Mouse (Mus musculus) embryonic fibroblast, embryonic 13.5 days (primary cell): ENCODE measurements around the gene Hvcn1. TPM values are rescaled to one million over a fixed set of nuclear protein-coding genes. Genes with fewer than 3 reads are reported as not detected.

ENCODE experiments used
- H3K27ac ChIP-seq: 2 replicates; pipeline ENCODE4 v1.5.1; 2012; ENCODE audit warnings: low read length, control low read depth, inconsistent platforms; ENCODE audit not compliant: insufficient read depth
- H3K4me1 ChIP-seq: 2 replicates; pipeline ENCODE4 v1.6.1; 2011; ENCODE audit warnings: low read length; ENCODE audit not compliant: control insufficient read depth, insufficient read depth
- H3K4me3 ChIP-seq: 2 replicates; pipeline ENCODE4 v1.5.1; 2011; ENCODE audit warnings: mild to moderate bottlenecking, control low read depth, low read length; ENCODE audit not compliant: insufficient read depth
- CTCF ChIP-seq: IDR thresholded peaks from 2 replicates; pipeline ENCODE4 v1.5.1; 2011; ENCODE audit warnings: mild to moderate bottlenecking, control low read depth, low read length, moderate library complexity, borderline replicate concordance; ENCODE audit not compliant: insufficient read depth
- POLR2A ChIP-seq: IDR thresholded peaks from 2 replicates; pipeline ENCODE4 v1.6.1; 2011; ENCODE audit warnings: low read depth, mild to moderate bottlenecking, control low read depth, low read length, moderate library complexity
- polyA plus RNA-seq: library from polyadenylated mRNA; stranded (reverse); fragments of >200 nt; gene quantifications from 2 replicates; pipeline ENCODE4 v1.2.4, GENCODE M21; 2011; ENCODE audit warnings: low read depth; ENCODE audit not compliant: missing spikeins, insufficient read length

Hvcn1 gene
- polyA plus RNA-seq = 1.2 and 3.1 TPM in 2 replicates

DNA sequence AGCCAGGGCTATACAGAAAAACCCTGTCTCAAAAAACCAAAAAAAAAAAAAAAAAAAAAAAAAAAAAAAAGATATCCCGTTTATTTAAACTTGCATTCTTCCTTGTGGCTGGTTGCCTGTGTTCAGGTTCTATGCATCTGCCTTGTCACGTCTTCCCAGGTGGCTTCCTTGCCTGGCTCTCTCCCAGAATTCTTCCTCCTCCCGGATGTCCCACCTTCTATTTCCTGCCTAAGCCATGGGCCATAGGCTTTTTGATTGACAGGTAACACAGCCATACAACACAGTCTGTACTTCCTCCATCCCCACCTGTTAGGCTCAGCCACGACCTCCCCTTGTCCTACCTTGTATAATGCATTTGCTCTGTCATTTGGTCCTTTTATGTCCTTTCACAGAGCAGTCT is at the start of gene Hvcn1:
TSS of gene Hvcn1 (plus strand) at position 330 of the 400 bp plus-strand sequence.
- TF ChIP-seq CTCF (no peak), POLR2A (no peak)
- H3K4me3 ChIP-seq = no peak within 1 kb of the TSS
- no peak within 1 kb of the TSS for H3K27ac ChIP-seq
- no peaks in the 10 kb centered on the region for H3K4me1 ChIP-seq

DNA sequence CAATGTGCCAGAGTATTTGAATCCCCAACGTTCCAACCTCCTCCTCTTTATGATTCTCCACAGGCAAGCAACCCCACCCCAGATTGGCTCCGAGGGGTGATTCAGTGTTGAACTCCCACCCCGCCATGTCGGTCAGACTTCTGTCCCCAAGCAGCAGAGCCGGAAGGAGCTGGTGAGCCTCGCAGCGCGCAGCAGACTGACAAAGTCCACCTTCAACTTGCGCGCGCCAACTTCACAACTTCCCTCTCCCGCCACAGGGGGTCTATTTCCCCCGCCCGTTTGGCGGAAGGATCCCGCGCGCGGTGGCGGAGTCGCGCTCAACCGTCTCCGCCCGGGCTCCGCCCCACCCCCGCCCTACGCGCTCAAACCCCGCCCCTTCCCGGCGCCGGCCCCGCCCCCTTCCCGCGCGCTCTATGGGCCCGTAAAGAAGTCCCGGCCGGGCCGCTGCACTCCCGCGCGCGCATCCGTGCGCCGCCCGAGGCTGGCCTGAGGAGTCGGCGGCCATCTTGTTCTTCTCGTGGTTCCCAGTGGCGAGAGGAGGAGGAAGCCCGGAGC is 48.7 kb upstream of the Hvcn1 start, which contains the start of gene Ppp1cc:
TSS of gene Ppp1cc (plus strand) at position 452 of the 555 bp plus-strand sequence.
- H3K27ac ChIP-seq = peak within 1 kb of the TSS; percentile 9
- TF ChIP-seq POLR2A = peak; percentile 74
- no peak for TF ChIP-seq CTCF
- H3K4me1 ChIP-seq = peaks cover 20% of the 10 kb centered on the region
- peak within 1 kb of the TSS; percentile 97 for H3K4me3 ChIP-seq

DNA sequence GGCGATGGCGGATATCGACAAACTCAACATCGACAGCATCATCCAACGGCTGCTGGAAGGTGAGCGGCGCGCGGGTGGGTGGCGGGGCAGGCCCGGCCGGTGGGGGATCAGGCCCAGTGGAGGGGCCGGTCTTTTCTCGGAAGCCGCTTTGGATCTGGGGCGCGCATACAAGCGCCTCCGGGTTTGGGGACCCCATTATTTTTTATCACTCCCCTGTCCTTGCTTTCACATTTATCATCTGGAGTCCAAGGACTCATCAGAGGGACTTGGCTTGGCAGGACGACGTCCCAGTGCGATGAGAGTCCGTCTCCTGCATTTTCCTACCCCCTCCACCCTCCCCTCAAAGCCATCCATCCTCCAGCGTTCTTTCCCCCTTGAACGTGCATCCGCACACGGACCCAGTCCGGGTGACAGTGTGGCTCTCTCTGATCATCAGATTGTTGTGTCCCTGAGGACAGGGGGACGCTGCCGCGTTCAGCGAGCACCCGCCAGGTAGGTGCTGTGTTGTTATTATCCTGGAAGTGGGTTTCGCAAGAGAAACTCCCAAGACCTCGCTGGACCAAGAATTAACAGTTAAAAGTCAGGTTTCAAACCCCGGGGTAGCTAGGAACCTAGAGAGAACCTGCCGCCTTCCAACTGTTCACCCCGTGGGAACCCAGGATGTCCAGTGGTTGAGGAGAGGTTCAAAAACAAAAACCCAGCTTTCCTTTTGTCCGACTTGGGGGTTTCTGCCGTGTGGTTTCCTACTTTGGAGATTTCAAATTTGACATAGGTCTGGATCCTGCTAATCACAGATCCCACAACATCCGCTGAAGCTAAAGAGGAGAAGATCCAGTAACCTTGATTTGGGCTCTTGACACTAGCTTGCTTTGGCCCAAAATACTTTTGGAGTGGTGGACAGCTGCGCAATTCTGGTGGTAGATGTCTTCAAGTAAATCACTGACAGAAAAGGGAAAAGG is 47.8 kb upstream of the Hvcn1 start:
- Histone ChIP-seq H3K4me1 (peaks cover 28% of the 10 kb centered on the region), H3K4me3 (peak overlapping the region; percentile 97), H3K27ac (no peak overlapping the region; the same call in 1 of the 2 replicates)
- TF ChIP-seq CTCF = no peak
- TF ChIP-seq POLR2A = 0 out of 2 replicates have a peak, but pooled peaks have one; percentile 25

DNA sequence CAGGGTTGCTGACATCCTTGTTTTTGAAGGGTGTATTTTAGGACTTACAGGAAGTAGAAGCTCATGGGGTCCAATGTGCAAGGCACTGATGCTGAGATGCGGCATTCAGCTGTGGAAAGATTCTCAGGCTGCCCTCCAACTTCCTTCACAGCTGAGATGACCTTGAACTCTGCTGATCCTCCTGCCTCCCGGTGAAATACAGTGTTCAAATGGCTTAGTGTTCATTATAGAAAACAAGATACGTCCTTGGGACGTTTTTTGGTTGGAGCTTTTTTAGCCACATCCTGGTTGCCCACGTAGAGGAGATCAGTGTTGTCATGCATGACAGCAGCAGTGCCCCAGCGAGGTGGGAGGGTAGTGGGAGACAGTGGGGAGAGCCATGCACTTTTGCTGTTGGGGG is 43.4 kb upstream of the Hvcn1 start:
- H3K4me1 ChIP-seq = peaks cover 59% of the 10 kb centered on the region
- no peak for TF ChIP-seq CTCF
- TF ChIP-seq POLR2A = no peak

DNA sequence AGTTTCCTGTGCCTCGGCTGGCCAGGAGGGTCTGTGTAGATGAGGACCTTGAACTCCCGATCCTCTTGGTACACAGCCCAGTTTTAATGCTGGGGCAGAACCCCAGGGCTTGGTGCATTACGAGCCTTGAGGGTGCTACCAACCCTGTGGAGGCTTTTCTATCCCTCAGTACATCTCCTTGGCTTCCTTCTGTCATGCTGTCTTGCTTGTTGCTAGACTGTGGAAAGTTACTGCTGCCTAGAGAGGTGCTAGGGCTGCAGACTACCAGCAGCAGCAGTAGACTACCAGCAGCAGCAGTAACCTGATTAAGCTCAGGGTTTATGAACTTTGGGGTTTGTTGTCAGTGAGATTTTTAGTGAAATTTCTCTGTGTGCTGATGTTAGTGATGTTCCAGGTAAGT is 42.6 kb upstream of the Hvcn1 start:
- H3K27ac ChIP-seq = 0 out of 2 replicates have a peak overlapping the region, but pooled peaks have one; percentile 3
- no peak overlapping the region for H3K4me3 ChIP-seq
- TF ChIP-seq POLR2A = no peak
- no peak for TF ChIP-seq CTCF
- H3K4me1 ChIP-seq = peaks cover 59% of the 10 kb centered on the region

More for the DNA sequence above, 43.4 kb upstream of the Hvcn1 start:
- no peak overlapping the region for H3K27ac ChIP-seq
- H3K4me3 ChIP-seq = no peak overlapping the region

DNA sequence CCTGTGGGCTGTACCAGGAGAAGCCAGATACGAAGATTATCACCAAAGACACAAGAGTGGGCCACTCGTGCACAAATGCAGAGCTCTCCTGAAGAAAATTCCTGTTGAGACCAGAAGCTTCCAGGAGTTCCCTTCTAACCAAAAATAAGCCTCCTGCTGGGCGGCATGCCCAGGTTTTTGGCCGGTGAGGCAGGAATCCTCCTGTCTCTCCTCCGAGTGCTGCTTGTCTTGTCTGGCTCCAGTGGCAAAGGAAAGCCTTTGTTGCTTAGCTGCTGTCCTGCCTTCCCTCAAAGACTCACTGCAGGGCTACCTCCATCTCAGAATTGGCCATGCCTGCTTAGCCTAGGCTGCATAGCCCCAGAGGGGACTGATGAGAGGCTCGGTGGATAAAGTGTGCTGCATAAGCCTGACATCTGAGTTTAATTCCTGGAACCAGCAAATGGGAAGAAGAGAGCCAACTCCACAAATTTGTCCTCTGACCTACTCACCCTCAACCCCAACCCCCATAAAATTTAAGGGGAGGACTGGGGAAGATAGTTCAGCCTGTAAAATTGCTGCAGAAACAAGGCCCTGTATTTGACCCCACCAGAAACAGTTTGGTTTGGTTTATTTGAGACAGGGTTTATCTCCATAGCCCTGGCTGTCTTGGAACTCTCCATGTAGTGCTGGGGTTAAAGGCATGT is 41.2 kb upstream of the Hvcn1 start:
- Histone ChIP-seq H3K27ac (peak overlapping the region; percentile 93), H3K4me3 (no peak overlapping the region), H3K4me1 (peaks cover 56% of the 10 kb centered on the region)
- no peak for TF ChIP-seq POLR2A

DNA sequence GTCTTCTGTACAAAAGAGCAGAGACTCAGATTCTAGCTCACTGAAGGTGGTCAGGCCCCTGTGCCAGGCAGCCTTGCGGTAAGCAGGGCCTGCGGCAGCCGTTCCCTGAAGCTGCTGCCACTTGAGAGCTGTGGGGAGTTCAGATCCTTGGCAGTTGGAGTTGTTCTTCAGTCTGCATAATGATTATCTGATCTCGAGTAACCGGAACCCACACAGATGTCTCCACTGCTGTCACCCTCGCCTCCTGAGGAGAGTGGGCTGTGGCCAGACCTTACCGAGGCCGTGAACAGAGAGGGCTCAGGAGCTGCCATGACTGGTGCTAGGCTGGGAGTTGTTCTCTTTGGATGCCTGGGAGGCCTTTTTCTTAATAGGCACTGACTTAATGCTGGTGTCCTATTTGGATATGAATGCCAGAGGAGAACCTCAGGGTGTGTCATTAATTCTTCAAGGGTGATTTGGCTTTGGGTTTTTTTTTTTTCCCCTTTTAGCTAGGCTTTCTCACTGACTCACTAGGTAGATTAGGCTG is 39.9 kb upstream of the Hvcn1 start:
- Histone ChIP-seq H3K4me3 (no peak overlapping the region), H3K27ac (peak overlapping the region; percentile 93), H3K4me1 (peaks cover 52% of the 10 kb centered on the region)
- TF ChIP-seq POLR2A = 0 out of 2 replicates have a peak, but pooled peaks have one; percentile 22
- no peak for TF ChIP-seq CTCF

DNA sequence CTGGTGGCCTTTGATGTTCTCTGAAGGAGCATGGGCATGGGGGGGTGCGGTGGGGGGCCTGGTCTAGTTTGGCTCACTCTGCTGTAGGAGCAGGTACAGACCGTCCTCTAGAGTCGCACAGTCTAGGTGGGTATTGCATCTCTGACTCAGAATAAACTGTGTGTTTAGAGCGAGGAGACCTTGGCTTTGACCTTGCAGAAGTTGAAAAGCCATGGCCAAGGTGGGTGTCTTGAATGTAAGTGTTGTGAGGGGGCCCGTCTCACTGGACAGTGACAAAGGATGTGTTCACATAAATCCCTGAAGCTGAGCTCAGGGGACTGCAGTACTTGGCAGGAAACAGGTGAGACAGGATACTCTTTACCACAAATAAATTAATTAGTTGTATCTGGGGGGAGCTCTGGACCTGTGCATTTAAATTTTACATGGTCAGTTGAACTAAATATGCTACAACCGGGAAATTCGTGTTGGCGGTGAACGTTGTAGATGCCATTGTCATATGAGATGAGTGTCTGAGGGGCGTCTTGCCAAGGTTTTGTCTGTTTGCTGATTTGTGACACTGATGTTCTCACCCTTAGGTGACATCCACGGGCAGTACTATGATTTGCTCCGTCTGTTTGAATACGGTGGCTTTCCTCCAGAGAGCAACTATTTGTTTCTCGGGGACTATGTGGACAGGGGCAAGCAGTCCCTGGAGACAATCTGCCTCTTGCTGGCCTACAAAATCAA is 38.1 kb upstream of the Hvcn1 start:
- no peak overlapping the region for H3K27ac ChIP-seq
- H3K4me3 ChIP-seq = no peak overlapping the region
- peaks cover 36% of the 10 kb centered on the region for H3K4me1 ChIP-seq
- TF ChIP-seq POLR2A (no peak), CTCF (no peak)

DNA sequence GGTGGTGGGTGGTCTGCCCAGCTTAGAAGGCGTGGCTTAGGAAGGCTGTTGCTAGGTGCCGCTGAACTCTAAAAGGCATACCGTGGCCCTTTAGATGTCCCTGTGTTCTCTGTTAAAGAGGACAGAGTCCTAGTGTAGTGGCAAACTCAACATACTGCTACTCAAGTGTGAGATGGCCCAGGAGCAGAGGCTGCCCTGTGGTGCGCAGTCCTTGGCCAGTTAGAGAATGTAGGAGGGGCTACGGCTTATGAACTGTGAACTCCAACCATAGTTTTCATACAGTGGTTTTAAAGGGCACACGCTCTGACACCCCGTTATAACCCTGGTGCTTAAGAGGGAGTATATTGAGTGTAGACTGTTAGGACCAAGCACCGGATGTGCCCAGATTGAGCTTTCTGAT is 35.5 kb upstream of the Hvcn1 start:
- Histone ChIP-seq H3K4me3 (no peak overlapping the region), H3K27ac (no peak overlapping the region), H3K4me1 (peaks cover 13% of the 10 kb centered on the region)
- TF ChIP-seq CTCF (no peak), POLR2A (no peak)
